15 mouse cellular contexts compared by ENCODE assay signal in genomic region chr4:119575459-119575858, GRCm38 (mm10).
"Had no signal": no experiment of that assay in that cellular context is flagged by ENCODE, and none has a peak within 500 bp of the region (broad histone marks: within the 10 kb centered on the region; RNA-seq: fewer than 3 reads in every experiment).

No protein-coding gene starts in this region.

- DNase-seq: kidney, postnatal 36 days; layer of hippocampus, adult 9-11 months; layer of hippocampus, postnatal 36 days; lung, adult 18-20 months; retina, postnatal 1 day; right cerebral cortex, postnatal 4 days; spleen, adult 18-20 months; thymus, adult 2 months; thymus, postnatal 36 days had no signal

- H3K9me3 ChIP-seq: limb, embryonic 12.5 days; midbrain, embryonic 12.5 days; neural tube, embryonic 13.5 days had no signal

- H3K4me2 ChIP-seq: limb, embryonic 12.5 days; midbrain, embryonic 12.5 days; neural tube, embryonic 13.5 days had no signal

- H3K4me1 ChIP-seq: limb, embryonic 12.5 days; midbrain, embryonic 12.5 days; neural tube, embryonic 13.5 days had no signal

- ATAC-seq: midbrain, embryonic 16.5 days had no signal

- H3K9ac ChIP-seq: limb, embryonic 12.5 days; liver, embryonic 14.5 days; midbrain, embryonic 12.5 days; neural tube, embryonic 13.5 days had no signal

- H3K27me3 ChIP-seq: limb, embryonic 12.5 days; midbrain, embryonic 12.5 days; neural tube, embryonic 13.5 days had no signal

- H3K27ac ChIP-seq: kidney, postnatal 0 days; limb, embryonic 12.5 days; liver, embryonic 14.5 days; midbrain, embryonic 12.5 days; neural tube, embryonic 13.5 days had no signal

- H3K4me3 ChIP-seq: limb, embryonic 12.5 days; midbrain, embryonic 12.5 days; neural tube, embryonic 13.5 days had no signal
